Mouse (Mus musculus) small intestine, adult 2 months (tissue): ENCODE results near the gene Samsn1.

Experiments used
- CTCF ChIP-seq: fragments of 200-500 bp; IDR thresholded peaks from 2 replicates; pipeline ENCODE4 v1.5.1; 2012; ENCODE audit warnings: low read depth, mild to moderate bottlenecking, control low read depth, inconsistent platforms, low read length, moderate library complexity, mixed read lengths; ENCODE audit not compliant: insufficient replicate concordance, insufficient read length; ENCODE audit errors: extremely low read depth
- POLR2A ChIP-seq: fragments of 200-500 bp; IDR thresholded peaks from 2 replicates; pipeline ENCODE4 v1.6.1; 2012; ENCODE audit warnings: low read depth, mild to moderate bottlenecking, control low read depth, inconsistent platforms, low read length, moderate library complexity

GRCm38 (mm10) chr16:76022181-76022580, at the start of gene Samsn1:
- no peak for TF ChIP-seq CTCF
- TF ChIP-seq POLR2A, result no peak
